Mouse (Mus musculus): Measurements from ENCODE around the gene Gm14326.
"Not testable (repeated sequence)": the region's sequence is repeated elsewhere in the genome, so short reads cannot be mapped to it uniquely, and the experiment has no call there.

The Gm14326 gene

DNA sequence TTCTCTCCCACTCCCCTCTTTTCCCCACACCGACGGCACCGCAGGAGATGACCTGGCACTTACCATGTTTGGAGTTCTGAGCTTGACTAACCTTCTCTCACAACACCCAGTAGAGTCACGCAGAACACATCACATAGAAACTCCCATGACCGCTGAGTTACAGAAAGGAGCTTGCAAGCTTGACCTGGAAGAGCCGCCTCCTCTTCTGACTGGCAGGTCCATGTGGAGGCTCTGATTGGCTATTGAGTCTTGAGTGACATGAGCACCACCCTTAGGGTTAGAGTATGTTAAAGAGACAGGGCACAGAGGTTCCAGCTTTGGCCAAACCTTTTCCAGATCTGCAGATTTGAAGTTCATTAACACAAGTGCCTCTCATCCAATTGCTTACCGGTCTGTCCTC lies at the start of gene Gm14326:
Gm14326 (minus strand) TSS at position 153 of the 400 bp plus-strand sequence.
- peak; percentile 37 for DNase-seq (ENCODE audit: low spot score)

DNA sequence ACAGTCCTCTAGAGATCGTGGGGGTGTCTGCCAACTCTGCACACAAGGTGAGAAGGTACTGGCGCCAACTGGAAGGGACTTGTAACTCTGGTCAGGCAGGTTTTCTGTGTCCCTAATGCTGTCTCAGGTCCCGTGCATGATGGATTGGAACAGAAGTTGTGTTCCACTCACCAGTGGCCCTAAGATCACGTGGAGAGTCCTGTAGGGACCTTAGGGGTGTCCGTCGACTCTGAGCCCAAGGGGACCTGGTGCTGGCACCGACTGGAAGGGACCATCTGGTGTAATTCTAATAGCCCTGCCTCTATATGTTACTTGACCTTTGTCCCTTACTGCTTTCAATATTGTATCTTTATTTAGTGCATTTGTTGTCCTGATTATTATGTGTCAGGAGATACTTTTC lies 17.7 kb upstream of the Gm14326 start:
- not testable (repeated sequence) for DNase-seq (ENCODE audit: low spot score)

DNA sequence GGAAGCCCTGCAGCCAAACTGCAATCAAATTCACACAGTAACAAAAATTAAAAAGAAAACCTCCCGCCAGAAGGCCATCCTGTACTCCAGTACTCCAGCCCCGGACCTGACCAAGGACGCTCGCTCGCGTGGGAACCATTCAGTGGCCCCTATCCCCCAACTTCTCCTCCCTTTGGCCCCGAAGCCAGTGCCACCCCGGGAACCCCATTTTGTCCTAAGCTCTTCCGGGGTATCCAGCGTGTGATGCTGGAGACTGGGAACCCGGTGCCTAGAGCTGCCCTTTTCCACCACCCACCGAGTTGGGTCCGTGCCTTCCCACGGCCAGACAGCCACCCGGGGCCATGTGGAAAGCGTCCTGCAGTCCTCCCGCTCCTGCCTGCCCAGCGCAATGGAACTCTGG lies 363 bp downstream of the Gm14326 start:
- peak; percentile 1 for DNase-seq (ENCODE audit: low spot score)

DNA sequence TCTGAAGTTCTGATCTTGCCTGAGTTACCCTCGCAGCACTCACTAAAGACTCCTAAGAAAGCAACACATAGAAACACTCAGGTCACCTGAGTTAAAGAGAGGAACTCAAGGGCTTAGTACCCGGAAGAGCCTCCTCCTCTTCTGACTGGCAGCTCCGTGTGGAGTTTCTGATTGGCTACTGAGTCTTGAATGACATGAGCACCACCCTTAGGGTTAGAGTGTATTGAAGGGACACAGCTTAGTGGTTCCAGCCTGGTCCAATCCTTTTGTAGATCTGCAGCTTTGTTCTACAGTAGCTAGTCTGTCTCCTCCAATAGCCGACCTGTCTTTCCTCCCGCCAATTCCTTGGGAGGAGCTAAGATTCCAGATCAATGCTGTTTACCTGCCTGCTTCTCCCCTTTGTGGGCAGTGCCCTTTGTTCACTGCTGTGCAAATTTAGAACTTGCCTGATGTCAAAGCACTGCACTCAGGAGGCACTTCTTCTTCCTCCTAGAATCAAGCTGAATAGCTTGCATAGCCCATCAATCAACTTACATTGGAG lies 31.5 kb downstream of the Gm14326 start, which contains the start of gene Zfp972:
Zfp972 (minus strand) TSS at position 51 of the 541 bp plus-strand sequence.
- DNase-seq (ENCODE audit: low spot score), result not testable (repeated sequence)

DNA sequence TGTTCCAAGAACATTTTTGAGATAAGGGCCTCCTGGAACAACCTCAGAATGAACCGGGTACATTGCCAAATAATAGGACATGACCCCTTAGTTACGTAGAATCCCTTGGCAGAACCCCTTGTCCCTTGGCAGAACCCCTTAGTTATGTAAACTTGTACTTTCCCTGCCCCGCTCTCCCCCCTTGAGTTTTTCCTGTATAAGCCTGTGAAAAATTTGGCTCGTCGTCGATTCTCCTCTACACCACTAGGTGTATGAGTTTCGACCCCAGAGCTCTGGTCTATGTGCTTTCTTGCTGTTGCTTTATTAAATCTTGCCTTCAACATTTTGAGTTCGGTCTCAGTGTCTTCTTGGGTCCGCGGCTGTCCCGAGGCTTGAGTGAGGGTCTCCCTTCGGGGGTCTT lies 53.8 kb downstream of the Gm14326 start:
- DNase-seq (ENCODE audit: low spot score), result not testable (repeated sequence)

DNA sequence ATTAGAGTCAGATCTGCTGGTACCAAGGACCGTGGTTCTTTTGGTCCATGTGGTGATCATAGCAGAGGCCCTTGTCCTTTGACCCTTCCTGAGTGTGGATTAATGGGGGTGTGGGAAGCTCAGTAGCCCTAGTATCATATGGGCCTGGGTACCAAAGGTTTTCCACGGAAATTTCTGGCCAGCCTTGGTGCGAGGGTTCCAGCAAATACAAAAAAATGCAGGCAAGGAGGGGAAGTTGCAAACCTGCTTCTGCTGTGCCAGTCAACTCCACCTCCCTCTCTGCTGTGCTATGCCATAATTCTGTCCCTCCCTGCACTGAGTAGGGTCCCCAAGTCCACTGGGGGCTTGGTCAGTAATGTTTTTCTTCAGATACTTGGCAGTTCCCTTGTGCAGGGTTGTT lies 58.9 kb downstream of the Gm14326 start:
- DNase-seq (ENCODE audit: low spot score), result not testable (repeated sequence)

DNA sequence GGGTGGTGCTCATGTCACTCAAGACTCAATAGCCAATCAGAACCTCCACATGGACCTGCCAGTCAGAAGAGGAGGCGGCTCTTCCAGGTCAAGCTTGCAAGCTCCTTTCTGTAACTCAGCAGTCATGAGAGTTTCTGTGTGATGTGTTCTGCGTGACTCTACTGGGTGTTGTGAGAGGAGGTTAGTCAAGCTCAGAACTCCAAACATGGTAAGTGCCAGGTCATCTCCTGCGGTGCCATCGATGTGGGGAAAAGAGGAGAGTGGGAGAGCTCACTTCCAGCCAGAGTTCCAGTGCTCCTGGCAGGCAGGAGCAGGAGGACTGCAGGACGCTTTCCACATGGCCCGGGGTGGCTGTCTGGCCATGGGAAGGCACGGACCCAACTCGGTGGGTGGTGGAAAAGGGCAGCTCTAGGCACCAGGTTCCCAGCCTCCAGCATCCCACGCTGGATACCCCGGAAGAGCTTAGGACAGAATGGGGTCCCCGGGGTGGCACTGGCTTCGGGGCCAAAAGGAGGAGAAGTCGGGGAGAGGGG lies 60.0 kb downstream of the Gm14326 start, which contains the start of gene Gm14327:
Gm14327 (plus strand) TSS at position 51 of the 533 bp plus-strand sequence.
- DNase-seq (ENCODE audit: low spot score), result not testable (repeated sequence)

DNA sequence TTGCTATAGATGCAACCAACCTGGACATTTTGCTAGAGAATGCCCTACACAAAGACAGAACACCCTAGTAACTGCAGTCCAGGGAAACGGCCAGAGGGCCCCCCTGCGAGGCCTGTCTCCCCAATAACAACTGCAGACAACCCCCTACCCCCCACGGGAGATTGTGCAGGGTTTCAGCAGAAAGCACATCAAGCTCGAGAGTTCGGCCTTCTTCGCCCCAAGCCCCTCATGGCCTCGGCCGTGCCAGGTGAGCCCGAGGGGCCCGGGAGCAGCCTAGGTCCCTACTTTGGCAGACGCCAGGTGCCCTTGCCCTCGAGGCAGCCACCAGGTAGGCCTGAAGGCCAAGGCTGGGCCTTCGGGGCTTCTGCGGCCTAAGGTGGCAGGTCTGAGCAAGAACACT lies 69.4 kb downstream of the Gm14326 start:
- DNase-seq (ENCODE audit: low spot score), result not testable (repeated sequence)
